Mouse (Mus musculus) limb, embryonic 13.5 days (tissue): ENCODE measurements around the gene Ifna5. TPM values are rescaled to one million over a fixed set of nuclear protein-coding genes. Genes with fewer than 3 reads are reported as not detected.

Experiments
- ATAC-seq: fragments of 200-750 bp; cut with Nextera tagmentation; 2 replicates; pipeline ENCODE4 v1.8.0; 2017; ENCODE audit warnings: low read depth, moderate number of reproducible peaks, moderate TSS enrichment; ENCODE audit not compliant: low FRiP score
- H3K27ac ChIP-seq: fragments of 300-500 bp; sonication (generic); 2 replicates; pipeline ENCODE4 v1.5.1; 2015; ENCODE audit warnings: inconsistent platforms, mild to moderate bottlenecking, moderate library complexity
- H3K27me3 ChIP-seq: fragments of 300-500 bp; sonication (generic); 2 replicates; pipeline ENCODE4 v1.6.1; 2015; ENCODE audit warnings: mild to moderate bottlenecking, inconsistent platforms
- H3K36me3 ChIP-seq: fragments of 300-500 bp; sonication (generic); 2 replicates; pipeline ENCODE4 v1.6.1; 2015; ENCODE audit warnings: inconsistent platforms, mild to moderate bottlenecking, moderate library complexity
- H3K4me1 ChIP-seq: fragments of 300-500 bp; sonication (generic); 2 replicates; pipeline ENCODE4 v1.6.1; 2015; ENCODE audit warnings: inconsistent platforms
- H3K4me2 ChIP-seq: fragments of 300-500 bp; sonication (generic); replicated peaks from 2 replicates; pipeline ENCODE4 v1.6.1; 2015; ENCODE audit warnings: inconsistent platforms, mild to moderate bottlenecking, moderate library complexity
- H3K4me3 ChIP-seq: fragments of 300-500 bp; sonication (generic); 2 replicates; pipeline ENCODE4 v1.5.1; 2015; ENCODE audit warnings: moderate library complexity, mild to moderate bottlenecking, inconsistent platforms
- H3K9ac ChIP-seq: fragments of 300-500 bp; sonication (generic); 2 replicates; pipeline ENCODE4 v1.6.1; 2015; ENCODE audit warnings: mild to moderate bottlenecking, inconsistent platforms
- H3K9me3 ChIP-seq: fragments of 300-500 bp; sonication (generic); 2 replicates; pipeline ENCODE4 v1.6.1; 2016; ENCODE audit warnings: inconsistent platforms
- WGBS: fragments of 180-500 bp; shearing (Covaris S2); methylation state at CpG from one replicate; pipeline ENCODE4 v1.1.7; 2015; 5-methylcytosine and 5-hydroxymethylcytosine counted together
- polyA plus RNA-seq: library from polyadenylated mRNA; unstranded; fragments of >200 nt; fragmentation: Nextera tagmentation; extraction: Ambion mirVana; gene quantifications from 2 replicates; pipeline ENCODE4 v1.2.1, GENCODE M21; 2015

Gene Ifna5
- polyA plus RNA-seq, 1 experiment from 2014 or later = not detected

DNA sequence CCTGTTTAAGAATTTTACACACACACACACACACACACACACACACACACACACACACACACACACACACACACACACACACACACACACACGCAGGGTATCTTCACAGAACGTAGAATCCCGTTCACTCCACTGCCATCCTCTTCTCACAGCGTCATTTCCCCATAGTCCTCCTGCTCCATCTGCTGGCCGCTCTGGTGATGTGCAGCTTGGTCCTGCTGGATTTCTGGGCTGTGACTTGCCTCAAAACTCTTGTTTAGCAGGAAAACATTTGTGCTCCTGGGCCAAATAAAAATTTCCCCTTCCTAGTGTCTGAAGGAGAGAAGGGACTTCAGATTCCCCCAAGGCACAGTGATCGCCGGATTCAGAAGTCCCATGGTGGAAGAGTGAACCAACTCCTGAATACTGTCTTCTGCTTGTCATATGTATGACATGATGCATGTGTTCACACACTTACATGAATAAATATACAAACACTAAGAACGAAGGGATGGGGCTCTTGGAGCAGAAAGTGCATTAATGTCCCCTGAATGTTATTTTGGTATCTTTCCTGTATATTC is 32.1 kb downstream of the Ifna5 start:
- WGBS = 1% methylated on average over 8 of the region's 8 CpGs
- ATAC-seq = peak; percentile 70; the same call in 1 of the 2 replicates
- peak overlapping the region; percentile 60 for H3K9ac ChIP-seq

DNA sequence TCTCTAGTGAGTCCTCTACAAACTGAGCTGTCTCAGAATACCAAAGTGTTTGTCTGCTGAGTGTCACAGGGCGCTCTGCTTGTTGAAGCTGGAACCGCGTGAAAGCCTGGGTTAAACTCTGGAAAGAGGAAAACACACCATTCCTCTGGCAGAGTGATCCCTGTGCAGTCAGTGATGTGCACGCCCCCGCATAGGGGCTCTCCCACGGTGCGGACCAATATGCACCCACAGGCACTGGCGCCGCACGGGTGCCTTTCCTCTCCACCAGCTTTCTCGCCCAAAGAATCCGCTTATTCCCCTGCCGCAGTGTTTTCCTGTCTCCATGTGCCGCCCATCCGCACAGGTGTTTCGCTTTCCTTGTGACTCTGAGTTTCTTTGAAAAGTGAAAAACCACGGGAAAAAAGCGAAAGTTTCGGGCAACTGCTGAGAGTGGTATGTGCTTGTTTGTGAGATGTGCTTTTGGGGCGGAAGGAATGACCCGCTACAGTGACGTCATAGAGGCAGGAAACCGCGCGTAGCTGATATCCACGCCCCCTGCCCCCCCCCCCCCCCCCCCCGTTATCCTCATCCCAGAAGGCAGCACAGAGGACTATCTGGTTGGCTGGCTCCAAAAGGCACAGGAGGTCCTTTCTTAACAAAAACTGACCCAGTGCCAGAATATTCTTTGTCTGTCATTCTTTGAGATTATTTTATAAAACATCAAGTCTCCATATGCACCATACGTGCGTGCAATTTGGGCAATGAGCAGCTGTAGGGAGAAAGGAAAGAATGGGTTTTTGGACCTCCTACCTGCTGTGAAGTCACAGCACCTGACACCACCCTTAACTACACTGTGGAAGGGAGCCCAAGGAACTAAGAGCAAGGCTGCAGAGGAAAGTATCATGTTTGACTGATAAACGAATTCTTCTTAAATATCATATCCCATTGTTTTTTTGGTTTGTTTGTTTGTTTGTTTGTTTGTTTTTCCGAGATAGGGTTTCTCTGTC is 32.9 kb downstream of the Ifna5 start:
- H3K36me3 ChIP-seq = no peaks in the 10 kb centered on the region
- WGBS = 8% methylated on average over 31 of the region's 31 CpGs
- no peak overlapping the region for H3K27ac ChIP-seq
- ATAC-seq = peak; percentile 46
- peak overlapping the region; percentile 55 for H3K4me3 ChIP-seq
- H3K9me3 ChIP-seq = no peaks in the 10 kb centered on the region
- H3K9ac ChIP-seq = peak overlapping the region; percentile 60
- H3K4me2 ChIP-seq = peak overlapping the region; percentile 91
- H3K4me1 ChIP-seq = peaks cover 9% of the 10 kb centered on the region
- peaks cover 39% of the 10 kb centered on the region for H3K27me3 ChIP-seq

More for the DNA sequence above, 32.1 kb downstream of the Ifna5 start:
- Histone ChIP-seq H3K36me3 (no peaks in the 10 kb centered on the region), H3K4me2 (peak overlapping the region; percentile 91), H3K27ac (no peak overlapping the region), H3K4me3 (peak overlapping the region; percentile 55), H3K9me3 (no peaks in the 10 kb centered on the region), H3K27me3 (peaks cover 46% of the 10 kb centered on the region), H3K4me1 (peaks cover 13% of the 10 kb centered on the region)

DNA sequence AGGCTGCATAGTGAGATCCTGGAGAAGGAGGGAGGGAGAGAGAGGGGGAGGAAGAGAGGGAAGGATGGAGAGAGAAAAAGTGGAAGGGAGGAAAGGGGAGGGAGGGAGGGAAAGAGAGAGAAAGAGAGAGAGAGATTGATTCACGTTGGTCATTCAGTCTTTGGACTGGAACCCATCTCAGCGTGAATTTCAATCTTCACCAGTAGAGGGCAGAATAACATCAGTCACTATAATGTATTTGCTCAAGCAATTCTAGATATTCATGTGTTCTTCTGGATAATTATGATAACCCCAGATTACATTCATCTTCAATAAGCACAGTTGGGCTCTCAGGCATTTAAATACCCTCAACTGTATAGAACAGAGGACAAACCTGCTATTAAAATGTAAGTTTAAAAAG is 37.4 kb downstream of the Ifna5 start:
- peaks cover 16% of the 10 kb centered on the region for H3K27me3 ChIP-seq
- no peak overlapping the region for H3K4me2 ChIP-seq
- H3K4me3 ChIP-seq = no peak overlapping the region
- no peak for ATAC-seq
- no peaks in the 10 kb centered on the region for H3K36me3 ChIP-seq
- WGBS = 0% methylated on average over 2 of the region's 2 CpGs
- H3K27ac ChIP-seq = no peak overlapping the region
- no peaks in the 10 kb centered on the region for H3K9me3 ChIP-seq
- H3K4me1 ChIP-seq = 0 out of 2 replicates have a peak, but pooled peaks cover 4% of the 10 kb centered on the region
- H3K9ac ChIP-seq = no peak overlapping the region

DNA sequence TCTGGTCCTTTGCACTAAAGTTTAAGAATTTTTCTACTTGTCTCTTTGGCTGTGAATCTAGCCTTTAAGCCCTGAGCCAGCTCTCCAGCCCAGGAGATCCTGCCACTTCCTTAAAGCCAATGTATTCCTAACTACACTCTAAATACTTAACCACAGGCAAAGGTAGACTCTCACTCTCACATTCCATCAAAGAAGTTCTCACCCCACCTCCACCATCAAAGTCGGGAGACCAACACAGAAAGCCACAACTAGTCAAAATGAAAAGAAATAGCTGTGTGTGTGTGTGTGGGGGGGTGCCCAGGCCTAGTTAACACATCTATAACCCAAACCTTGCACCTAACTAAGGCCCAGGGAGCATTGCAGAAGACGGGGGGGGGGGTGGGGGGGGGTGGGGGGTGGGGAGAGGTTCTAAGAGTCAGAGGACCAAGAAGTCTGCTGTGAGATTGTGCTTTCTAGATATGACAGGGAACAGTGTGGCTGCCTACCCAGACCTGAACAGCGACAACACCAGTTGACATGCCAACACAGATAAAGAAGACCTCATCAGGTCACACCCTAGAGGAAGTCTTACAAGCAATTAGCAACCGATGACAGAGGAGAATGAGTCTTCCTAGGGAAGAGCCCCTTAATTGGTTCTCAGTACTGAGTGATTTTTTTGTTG is 40.2 kb downstream of the Ifna5 start:
- H3K36me3 ChIP-seq = no peaks in the 10 kb centered on the region
- WGBS = 71% methylated on average over 3 of the region's 4 CpGs
- H3K4me1 ChIP-seq = no peaks in the 10 kb centered on the region
- no peak overlapping the region for H3K4me2 ChIP-seq
- H3K27me3 ChIP-seq = peaks cover 8% of the 10 kb centered on the region
- no peak for ATAC-seq
- H3K27ac ChIP-seq = no peak overlapping the region
- no peak overlapping the region for H3K9ac ChIP-seq
- no peak overlapping the region for H3K4me3 ChIP-seq
- H3K9me3 ChIP-seq = no peaks in the 10 kb centered on the region

DNA sequence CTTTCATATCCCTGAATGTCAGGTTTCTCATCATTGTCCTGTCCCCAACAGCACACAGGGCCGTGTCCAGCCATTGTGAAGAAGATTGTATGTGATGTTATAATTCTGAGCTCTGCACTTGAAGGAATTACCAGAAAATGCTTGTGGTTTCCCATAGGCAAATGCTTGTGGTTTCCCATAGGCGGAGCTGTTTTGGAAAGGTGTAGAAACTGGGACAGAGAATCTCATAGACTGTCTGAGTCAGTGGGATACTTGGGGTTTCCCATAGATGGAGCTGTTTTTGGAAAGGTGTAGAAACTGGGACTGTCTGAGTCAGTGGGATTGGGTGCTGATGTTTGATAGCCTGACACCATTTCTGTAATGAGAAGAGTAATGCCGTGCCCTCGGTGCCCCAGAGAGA is 41.2 kb downstream of the Ifna5 start:
- Histone ChIP-seq H3K4me3 (no peak overlapping the region), H3K27me3 (peaks cover 7% of the 10 kb centered on the region), H3K4me2 (no peak overlapping the region), H3K9me3 (no peaks in the 10 kb centered on the region), H3K36me3 (no peaks in the 10 kb centered on the region), H3K9ac (no peak overlapping the region), H3K27ac (no peak overlapping the region), H3K4me1 (no peaks in the 10 kb centered on the region)
- ATAC-seq = no peak
- 81% methylated on average over 4 of the region's 4 CpGs for WGBS

DNA sequence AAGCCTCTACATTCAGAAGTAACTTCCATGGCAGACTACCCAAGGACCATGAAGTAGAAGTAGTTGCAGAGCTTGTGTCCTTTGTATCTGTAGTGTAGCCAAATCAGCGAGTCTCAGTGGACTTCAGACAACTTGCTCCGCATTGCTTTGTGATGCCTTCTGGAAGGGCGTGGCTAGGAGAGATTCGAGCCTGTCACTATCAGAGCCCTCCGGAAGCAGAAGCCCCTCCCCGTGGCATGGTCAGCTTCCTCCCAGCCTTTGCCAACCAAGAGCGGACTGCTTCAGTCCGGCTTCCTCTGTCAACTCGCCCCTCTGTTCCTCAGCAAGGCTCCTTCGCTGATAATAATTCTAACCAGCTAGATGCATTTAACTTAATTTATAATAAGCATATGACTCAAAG is 42.9 kb downstream of the Ifna5 start:
- no peaks in the 10 kb centered on the region for H3K9me3 ChIP-seq
- H3K9ac ChIP-seq = no peak overlapping the region
- no peaks in the 10 kb centered on the region for H3K36me3 ChIP-seq
- no peak overlapping the region for H3K27ac ChIP-seq
- no peak overlapping the region for H3K4me2 ChIP-seq
- no peak for ATAC-seq
- no peaks in the 10 kb centered on the region for H3K27me3 ChIP-seq
- H3K4me3 ChIP-seq = no peak overlapping the region
- WGBS = 46% methylated on average over 10 of the region's 10 CpGs
- no peaks in the 10 kb centered on the region for H3K4me1 ChIP-seq

DNA sequence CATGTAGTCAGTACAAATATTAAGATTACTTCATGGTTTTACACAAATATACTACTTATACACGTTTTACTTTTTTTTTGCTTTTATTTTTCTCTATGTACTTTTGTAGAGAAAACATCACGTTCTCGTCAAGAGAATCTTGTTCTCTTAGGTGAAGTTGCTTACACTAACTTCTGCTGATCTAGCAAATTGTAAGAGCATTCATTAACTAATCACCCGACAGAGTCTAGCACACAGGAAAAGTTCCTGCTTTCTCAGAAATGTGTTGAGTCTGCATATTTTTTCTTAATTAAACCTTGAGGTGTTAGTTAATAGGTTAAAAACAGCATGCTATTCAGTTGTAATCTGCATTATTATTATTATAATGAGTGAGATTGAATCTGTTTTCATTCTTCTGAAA is 43.4 kb downstream of the Ifna5 start:
- H3K4me1 ChIP-seq = no peaks in the 10 kb centered on the region
- no peaks in the 10 kb centered on the region for H3K36me3 ChIP-seq
- no peak overlapping the region for H3K9ac ChIP-seq
- H3K9me3 ChIP-seq = no peaks in the 10 kb centered on the region
- H3K27ac ChIP-seq = no peak overlapping the region
- no peak overlapping the region for H3K4me2 ChIP-seq
- no peak for ATAC-seq
- H3K4me3 ChIP-seq = no peak overlapping the region
- H3K27me3 ChIP-seq = no peaks in the 10 kb centered on the region
- WGBS = 76% methylated on average over 4 of the region's 4 CpGs

DNA sequence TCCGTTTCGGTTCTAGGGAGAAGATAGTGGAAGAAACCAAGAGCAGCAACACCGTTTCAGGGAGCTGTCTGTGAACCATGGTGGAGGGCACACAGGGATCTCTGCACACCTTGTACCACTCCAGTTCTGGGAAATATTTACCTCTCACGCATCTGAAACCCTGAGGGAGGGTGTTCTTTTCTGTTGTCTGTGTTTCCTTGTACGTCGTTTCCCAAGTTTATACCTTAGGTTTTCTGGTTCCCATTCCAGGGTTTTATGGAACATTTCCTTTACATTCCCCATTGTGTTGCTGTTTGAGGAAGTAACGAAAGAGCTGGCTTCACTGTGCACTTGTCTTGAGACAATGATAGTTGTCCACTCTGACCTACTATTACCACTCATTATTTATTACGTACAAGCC is 44.8 kb downstream of the Ifna5 start, which contains the start of gene Ifne:
TSS of gene Ifne (minus strand) at position 101 of the 400 bp plus-strand sequence.
- Histone ChIP-seq H3K9me3 (no peaks in the 10 kb centered on the region), H3K36me3 (no peaks in the 10 kb centered on the region), H3K9ac (no peak within 1 kb of the TSS), H3K4me3 (no peak within 1 kb of the TSS), H3K4me2 (no peak within 1 kb of the TSS), H3K27me3 (no peaks in the 10 kb centered on the region), H3K4me1 (no peaks in the 10 kb centered on the region), H3K27ac (no peak within 1 kb of the TSS)
- 83% methylated on average over 8 of the region's 8 CpGs for WGBS
- ATAC-seq = no peak

Other genes with a start within 250 kb of the Ifna5 start
- not detected in 2 replicates for gene Ifna9, start 243.1 kb upstream of the Ifna5 start, polyA plus RNA-seq
- not detected in 2 replicates for gene Ifna12, start 232.1 kb upstream of the Ifna5 start, polyA plus RNA-seq
- gene C87499, start 201.1 kb upstream of the Ifna5 start, polyA plus RNA-seq = not detected in 2 replicates
- not detected in 2 replicates for gene Ifna13, start 191.1 kb upstream of the Ifna5 start, polyA plus RNA-seq
- gene Ifna16, start 158.6 kb upstream of the Ifna5 start, polyA plus RNA-seq = not detected in 2 replicates
- gene Ifna2, start 151.6 kb upstream of the Ifna5 start, polyA plus RNA-seq = not detected in 2 replicates
- gene Ifnab, start 144.2 kb upstream of the Ifna5 start, polyA plus RNA-seq = not detected in 2 replicates
- 1.0 and 1.1 TPM in 2 replicates for gene Gm26566, start 113.7 kb upstream of the Ifna5 start, polyA plus RNA-seq
- gene Klhl9, start 113.1 kb upstream of the Ifna5 start, polyA plus RNA-seq = 123 and 130 TPM in 2 replicates
- gene Gm13271, start 80.7 kb upstream of the Ifna5 start, polyA plus RNA-seq = not detected in 2 replicates
- gene Gm13283, start 75.4 kb upstream of the Ifna5 start, polyA plus RNA-seq = 0.34 and 0.45 TPM in 2 replicates
- gene Gm13290, start 61.7 kb upstream of the Ifna5 start, polyA plus RNA-seq = 0.46 and 0.59 TPM in 2 replicates
- gene Gm13289, start 58.6 kb upstream of the Ifna5 start, polyA plus RNA-seq = not detected in 2 replicates
- gene Gm13272, start 55.7 kb upstream of the Ifna5 start, polyA plus RNA-seq = not detected in 2 replicates
- gene Ifnz, start 53.4 kb upstream of the Ifna5 start, polyA plus RNA-seq = 0.27 and 0.41 TPM in 2 replicates
- gene Gm13276, start 49.8 kb upstream of the Ifna5 start, polyA plus RNA-seq = not detected in 2 replicates
- gene Gm13277, start 46.9 kb upstream of the Ifna5 start, polyA plus RNA-seq = not detected in 2 replicates
- gene Gm13278, start 44.0 kb upstream of the Ifna5 start, polyA plus RNA-seq = not detected in 2 replicates
- not detected in 2 replicates for gene Gm13275, start 41.0 kb upstream of the Ifna5 start, polyA plus RNA-seq
- not detected in 2 replicates for gene Gm13279, start 38.1 kb upstream of the Ifna5 start, polyA plus RNA-seq
- gene Gm13285, start 35.9 kb upstream of the Ifna5 start, polyA plus RNA-seq = 0.76 and 1.0 TPM in 2 replicates
- gene Gm13287, start 32.3 kb upstream of the Ifna5 start, polyA plus RNA-seq = not detected in 2 replicates
- gene Gm13288, start 30.0 kb upstream of the Ifna5 start, polyA plus RNA-seq = not detected in 2 replicates
- gene Ifna7, start 19.3 kb upstream of the Ifna5 start, polyA plus RNA-seq = not detected in 2 replicates
- gene Ifna11, start 15.6 kb upstream of the Ifna5 start, polyA plus RNA-seq = not detected in 2 replicates
- gene Ifna6, start 8.1 kb upstream of the Ifna5 start, polyA plus RNA-seq = not detected in 2 replicates
- not detected in 2 replicates for gene Ifna4, start 6.3 kb downstream of the Ifna5 start, polyA plus RNA-seq
- gene Ifna1, start 14.6 kb downstream of the Ifna5 start, polyA plus RNA-seq = not detected in 2 replicates
- gene Ifne, start 44.7 kb downstream of the Ifna5 start, polyA plus RNA-seq = not detected in 2 replicates